9 mouse cellular contexts compared by ENCODE assay signal in genomic region chr3:87175438-87175815, GRCm38 (mm10). TPM values are rescaled to one million over a fixed set of nuclear protein-coding genes. Genes with fewer than 3 reads are reported as not detected.
A peak's percentile ranks its signal among the peaks of the same experiment; 100 is the strongest.
DNase-seq lines count a peak whose midpoint lies in the region; ATAC-seq and TF ChIP-seq lines count a peak whose summit lies in the region.
"Had no signal": no experiment of that assay in that cellular context is flagged by ENCODE, and none has a peak within 500 bp of the region (broad histone marks: within the 10 kb centered on the region; RNA-seq: fewer than 3 reads in every experiment).

No protein-coding gene starts in this region.

- DNase-seq in kidney, postnatal 14 days = no peak
- DNase-seq in embryo, embryonic 11 days = peak; percentile 70
- peak; percentile 40 for DNase-seq in heart, postnatal 4 days
- peak; percentile 80 for DNase-seq in lung, embryonic 14.5 days
- DNase-seq in gastrocnemius, postnatal 36 days = no peak
- DNase-seq in ovary, adult 18-20 months (ENCODE audit: low spot score) = no peak

- H3K27me3 ChIP-seq in kidney, embryonic 16.5 days (ENCODE audit: insufficient read depth, low read length) = no peaks in the 10 kb centered on the region
- H3K27me3 ChIP-seq in lung, embryonic 14.5 days (ENCODE audit: insufficient read depth, low read length) = no peaks in the 10 kb centered on the region
- H3K27me3 ChIP-seq in stomach, embryonic 16.5 days (ENCODE audit: control insufficient read depth, insufficient read depth, low read length) = no peaks in the 10 kb centered on the region

- peak overlapping the region; percentile 87; the same call in 1 of the 2 replicates for H3K9ac ChIP-seq in kidney, embryonic 16.5 days (replicated peaks; ENCODE audit: low read length)
- 0 out of 2 replicates have a peak overlapping the region, but pooled peaks have one; percentile 63 for H3K9ac ChIP-seq in lung, embryonic 14.5 days
- peak overlapping the region; percentile 85 for H3K9ac ChIP-seq in stomach, embryonic 16.5 days (ENCODE audit: low read length)
- H3K9ac ChIP-seq: liver, embryonic 15.5 days had no signal

- no peak for ATAC-seq in kidney, embryonic 16.5 days (ENCODE audit: low FRiP score, low TSS enrichment)
- ATAC-seq in lung, embryonic 14.5 days (ENCODE audit: insufficient read depth) = no peak
- ATAC-seq in stomach, embryonic 16.5 days (ENCODE audit: insufficient read depth, low FRiP score) = no peak

- intact Hi-C loops in gastrocnemius, postnatal 36 days (cut with DNase I) = loop anchor here (1.0 to 2.0 kb wide), 2 partner anchors 85 to 141 kb away; no protein-coding TSS in a partner anchor

- no peaks in the 10 kb centered on the region for H3K36me3 ChIP-seq in kidney, embryonic 16.5 days (ENCODE audit: insufficient read depth, low read length)
- peaks cover 4% of the 10 kb centered on the region; the same call in 1 of the 2 replicates for H3K36me3 ChIP-seq in lung, embryonic 14.5 days (ENCODE audit: insufficient read depth)
- no peaks in the 10 kb centered on the region for H3K36me3 ChIP-seq in stomach, embryonic 16.5 days (ENCODE audit: control insufficient read depth, insufficient read depth, low read length)
- H3K36me3 ChIP-seq: liver, embryonic 15.5 days had no signal

- H3K9me3 ChIP-seq in kidney, embryonic 16.5 days (ENCODE audit: low read length) = no peaks in the 10 kb centered on the region
- H3K9me3 ChIP-seq in lung, embryonic 14.5 days (ENCODE audit: low read depth, low read length) = no peaks in the 10 kb centered on the region
- no peaks in the 10 kb centered on the region for H3K9me3 ChIP-seq in stomach, embryonic 16.5 days (replicated peaks; ENCODE audit: control insufficient read depth, low read length)
- H3K9me3 ChIP-seq: liver, embryonic 15.5 days had no signal

- H3K27ac ChIP-seq in kidney, embryonic 16.5 days (ENCODE audit: low read length) = peak overlapping the region; percentile 87
- peak overlapping the region; percentile 93; the same call in 1 of the 2 replicates for H3K27ac ChIP-seq in lung, embryonic 14.5 days (ENCODE audit: low read depth)
- peak overlapping the region; percentile 89 for H3K27ac ChIP-seq in stomach, embryonic 16.5 days (ENCODE audit: low read length)
- H3K27ac ChIP-seq: liver, embryonic 15.5 days had no signal

- peak; percentile 81 for TF ChIP-seq CTCF in lung, embryonic 14.5 days (IDR thresholded peaks at IDR 0.05; ENCODE audit: low read depth)

- no peak overlapping the region; the same call in 1 of the 2 replicates for H3K4me3 ChIP-seq in kidney, embryonic 16.5 days (ENCODE audit: low read length)
- H3K4me3 ChIP-seq in lung, embryonic 14.5 days (ENCODE audit: low read depth, low read length) = 0 out of 2 replicates have a peak overlapping the region, but pooled peaks have one; percentile 51
- H3K4me3 ChIP-seq in stomach, embryonic 16.5 days (replicated peaks; ENCODE audit: low read length) = peak overlapping the region; percentile 71; the same call in 1 of the 2 replicates
- H3K4me3 ChIP-seq: liver, embryonic 15.5 days had no signal

- peak overlapping the region; percentile 77 for H3K4me2 ChIP-seq in kidney, embryonic 16.5 days (replicated peaks; ENCODE audit: low read depth, low read length)
- peak overlapping the region; percentile 96 for H3K4me2 ChIP-seq in lung, embryonic 14.5 days
- peak overlapping the region; percentile 79; the same call in 1 of the 2 replicates for H3K4me2 ChIP-seq in stomach, embryonic 16.5 days (ENCODE audit: low read depth, low read length)

- WGBS in kidney, embryonic 16.5 days = 40% methylated on average over 3 of the region's 3 CpGs
- WGBS in lung, embryonic 14.5 days = 33% methylated on average over 3 of the region's 3 CpGs
- 40% methylated on average over 3 of the region's 3 CpGs for WGBS in stomach, embryonic 16.5 days

- H3K4me1 ChIP-seq in kidney, embryonic 16.5 days (ENCODE audit: insufficient read depth, low read length) = peaks cover 23% of the 10 kb centered on the region
- H3K4me1 ChIP-seq in lung, embryonic 14.5 days (ENCODE audit: insufficient read depth) = peaks cover 12% of the 10 kb centered on the region
- peaks cover 16% of the 10 kb centered on the region for H3K4me1 ChIP-seq in stomach, embryonic 16.5 days (ENCODE audit: control insufficient read depth, insufficient read depth, low read length)

RNA-seq across cellular contexts. Expression of gene Kirrel, which starts 0.9 kb away (rescaled TPM):
- 16.4 and 18.6 TPM in 2 replicates for polyA plus RNA-seq in kidney, embryonic 16.5 days (2015; fragmentation: Nextera tagmentation; extraction: Ambion mirVana)
- total RNA-seq in heart, postnatal 4 days (2021) = 10 to 100 TPM; 19.5 to 19.6 TPM
- polyA plus RNA-seq in lung, embryonic 14.5 days (2014; fragmentation: Nextera tagmentation; extraction: Ambion mirVana) = 12.7 and 12.8 TPM in 2 replicates
- polyA plus RNA-seq in stomach, embryonic 16.5 days (2015; fragmentation: Nextera tagmentation; extraction: Ambion mirVana) = 9.6 and 11.0 TPM in 2 replicates
- 1 to 10 TPM; 4.3 to 4.4 TPM for total RNA-seq in gastrocnemius, postnatal 36 days (2021)

Comparison
In these comparisons a context has a peak if more than half of its experiments do, and no peak if none do; other contexts are left out.
1. DNase-seq: peak in embryo, embryonic 11 days (single experiment), heart, postnatal 4 days (single experiment) and lung, embryonic 14.5 days (single experiment); none in kidney, postnatal 14 days (single experiment), gastrocnemius, postnatal 36 days (0 of 2) and ovary, adult 18-20 months (single experiment).
2. Peak in every context shown above with its lines, with median percentiles within 50 percentile points of each other: H3K27ac ChIP-seq, H3K4me2 ChIP-seq and H3K9ac ChIP-seq.